8 mouse cellular contexts compared by ENCODE assay signal in the genomic region with DNA sequence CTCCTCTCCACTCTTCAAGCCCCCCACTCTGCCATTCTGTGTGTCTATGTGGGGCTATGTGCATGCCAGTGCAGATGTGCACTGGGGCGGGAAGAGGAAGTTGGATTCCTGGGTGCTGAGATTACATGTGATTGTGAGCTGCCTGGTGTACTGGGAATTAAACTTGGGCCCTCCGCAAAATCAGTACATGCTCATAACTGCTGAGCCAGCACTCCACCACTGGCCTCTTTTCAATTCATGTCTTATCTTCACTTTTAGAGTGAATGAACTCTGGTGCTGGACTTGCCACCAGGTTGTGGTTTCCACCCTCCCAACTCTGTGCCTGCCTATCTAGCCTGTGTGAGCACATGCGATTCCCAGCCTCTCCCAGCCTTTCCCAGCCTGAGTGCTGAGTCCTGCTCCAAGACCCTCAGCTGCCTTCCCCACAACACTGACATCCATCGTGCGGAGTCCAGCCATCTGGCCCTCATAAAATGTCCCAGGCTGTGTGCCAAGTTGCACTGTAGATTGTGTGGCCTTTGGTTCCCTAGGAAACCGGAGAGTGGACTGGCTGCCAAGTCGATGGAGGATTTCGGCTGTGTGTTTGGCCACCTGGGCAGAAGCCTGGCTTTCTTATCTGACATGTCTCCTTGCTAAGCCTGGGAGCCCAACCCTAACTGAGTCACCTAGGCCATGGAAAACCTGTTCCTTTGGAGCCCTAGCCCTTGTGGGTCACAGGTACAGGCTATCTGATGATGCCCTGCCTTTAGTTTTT. TPM values are rescaled to one million over a fixed set of nuclear protein-coding genes. Genes with fewer than 3 reads are reported as not detected.
DNase-seq lines count a peak whose midpoint lies in the region; ATAC-seq lines count a peak whose summit lies in the region.

No protein-coding gene starts in this region.

- H3K9ac ChIP-seq in midbrain, embryonic 11.5 days (ENCODE audit: low read length): no peak overlapping the region

- H3K36me3 ChIP-seq in midbrain, embryonic 11.5 days (ENCODE audit: control insufficient read depth, insufficient read depth, low read length): no peaks in the 10 kb centered on the region

- H3K4me3 ChIP-seq in midbrain, embryonic 11.5 days (ENCODE audit: low read depth, low read length): no peak overlapping the region

- H3K4me1 ChIP-seq in midbrain, embryonic 11.5 days (ENCODE audit: control insufficient read depth, insufficient read depth, low read length): no peaks in the 10 kb centered on the region

- 73% methylated on average over 8 of the region's 8 CpGs for WGBS in midbrain, embryonic 11.5 days

- DNase-seq in adrenal gland, adult 2 months: peak; percentile 80
- peak; percentile 93 to 94 for DNase-seq in cerebellum, postnatal 14 days
- DNase-seq in gastrocnemius, postnatal 14 days: peak; percentile 79
- DNase-seq in hindlimb bud, embryonic 11.5 days (ENCODE audit: extremely low spot score, low read depth, low spot score): peak; percentile 41
- DNase-seq in layer of hippocampus, postnatal 36 days: peak; percentile 52
- DNase-seq in midbrain, embryonic 11.5 days (ENCODE audit: low spot score, missing footprints): peak; percentile 86
- peak; percentile 24 for DNase-seq in telencephalon, adult 2 months (ENCODE audit: low read depth, low spot score)
- no peak for DNase-seq in thymus, adult 18-20 months

- H3K9me3 ChIP-seq in midbrain, embryonic 11.5 days (ENCODE audit: control insufficient read depth, low read length): no peaks in the 10 kb centered on the region

- H3K4me2 ChIP-seq in midbrain, embryonic 11.5 days: no peak overlapping the region

- no peaks in the 10 kb centered on the region for H3K27me3 ChIP-seq in midbrain, embryonic 11.5 days (ENCODE audit: control insufficient read depth, insufficient read depth, low read length)

- no peak for ATAC-seq in midbrain, embryonic 11.5 days (ENCODE audit: low FRiP score)

- intact Hi-C loops in gastrocnemius, postnatal 14 days (cut with DNase I; ENCODE audit: low total_unique reads): no loop called here

- H3K27ac ChIP-seq in midbrain, embryonic 11.5 days (ENCODE audit: low read depth, low read length): no peak overlapping the region

RNA-seq across cellular contexts. Expression of a gene that starts 36.3 kb away (rescaled TPM):
- 10 to 100 TPM; 12.2 to 16.2 TPM for total RNA-seq in adrenal gland, adult 2 months (2021)
- 0.78 and 0.99 TPM in 2 replicates for polyA plus RNA-seq in adrenal gland, adult 2 months (2012; rRNA removed)
- 10 to 100 TPM; 15.0 to 16.6 TPM for total RNA-seq in gastrocnemius, postnatal 14 days (2021)
- total RNA-seq in layer of hippocampus, postnatal 36 days (2021): 10 to 100 TPM; 57.2 to 64.2 TPM
- polyA plus RNA-seq in midbrain, embryonic 11.5 days (2014; fragmentation: Nextera tagmentation; extraction: Ambion mirVana): 15.8 and 17.0 TPM in 2 replicates

Comparison
In these comparisons a context has a peak if more than half of its experiments do, and no peak if none do; other contexts are left out.
1. DNase-seq: peak in adrenal gland, adult 2 months (single experiment), cerebellum, postnatal 14 days (2 of 2), gastrocnemius, postnatal 14 days (single experiment), hindlimb bud, embryonic 11.5 days (single experiment), layer of hippocampus, postnatal 36 days (2 of 2), midbrain, embryonic 11.5 days (single experiment) and telencephalon, adult 2 months (single experiment); none in thymus, adult 18-20 months (0 of 2).